Comparison of ENCODE assay signal across 9 mouse cellular contexts in genomic region chr9:37689970-37690686, GRCm38 (mm10). TPM values are rescaled to one million over a fixed set of nuclear protein-coding genes. Genes with fewer than 3 reads are reported as not detected.
DNase-seq lines count a peak whose midpoint lies in the region; ATAC-seq and TF ChIP-seq lines count a peak whose summit lies in the region.
"Had no signal": no experiment of that assay in that cellular context is flagged by ENCODE, and none has a peak within 500 bp of the region (broad histone marks: within the 10 kb centered on the region; RNA-seq: fewer than 3 reads in every experiment).

No protein-coding gene starts in this region.

- H3K9me3 ChIP-seq in midbrain, embryonic 12.5 days: 0 out of 2 replicates have a peak, but pooled peaks cover 3% of the 10 kb centered on the region

- TF ChIP-seq CTCF in layer of hippocampus, adult 2 months (conservative IDR thresholded peaks at IDR 0.05): peak; percentile 83

- H3K27ac ChIP-seq in layer of hippocampus, adult 2 months: no peak overlapping the region
- H3K27ac ChIP-seq in midbrain, embryonic 12.5 days (replicated peaks): no peak overlapping the region
- H3K27ac ChIP-seq: macrophage had no signal

- no peaks in the 10 kb centered on the region for H3K36me3 ChIP-seq in midbrain, embryonic 12.5 days

- no peak overlapping the region for H3K4me2 ChIP-seq in midbrain, embryonic 12.5 days (replicated peaks)

- H3K27me3 ChIP-seq in midbrain, embryonic 12.5 days: no peaks in the 10 kb centered on the region

- no peaks in the 10 kb centered on the region; the same call in 1 of the 2 replicates for H3K4me1 ChIP-seq in midbrain, embryonic 12.5 days

- 27% methylated on average over 5 of the region's 5 CpGs for WGBS in midbrain, embryonic 12.5 days

- H3K4me3 ChIP-seq in layer of hippocampus, adult 2 months: no peak overlapping the region
- no peak overlapping the region for H3K4me3 ChIP-seq in midbrain, embryonic 12.5 days

- H3K9ac ChIP-seq in midbrain, embryonic 12.5 days (replicated peaks): no peak overlapping the region

- DNase-seq in adrenal gland, postnatal 14 days: peak; percentile 41
- DNase-seq in adrenal gland, postnatal 4 days (ENCODE audit: low spot score in 2 of 2): no peak
- peak in 1 of 2 experiments; percentile 24 for DNase-seq in layer of hippocampus, adult 2 months (ENCODE audit: low spot score in 2 of 2)
- no peak for DNase-seq in layer of hippocampus, adult 18-20 months (ENCODE audit: low spot score in 2 of 2)
- peak; percentile 6 for DNase-seq in c-Kit-positive CD71-positive TER-119-negative erythroid progenitor cells, embryonic 14.5 days (ENCODE audit: low read depth)
- no peak for DNase-seq in spleen, postnatal 10 days (ENCODE audit: low spot score in 2 of 2)
- DNase-seq in heart, adult 8-10 months (ENCODE audit: low spot score): no peak

- peak; percentile 77 for ATAC-seq in midbrain, embryonic 12.5 days (ENCODE audit: low FRiP score, low read depth)

RNA-seq across cellular contexts. Expression of gene Panx3, which starts 21.1 kb away (rescaled TPM):
- 0.19 TPM in 2 replicates for total RNA-seq in adrenal gland, postnatal 14 days (2021)
- not detected for total RNA-seq in adrenal gland, postnatal 4 days (2021)
- total RNA-seq in layer of hippocampus, adult 2 months (2021): not detected
- total RNA-seq in layer of hippocampus, adult 18-20 months (2021): not detected
- polyA plus RNA-seq in midbrain, embryonic 12.5 days (2016; fragmentation: Nextera tagmentation; extraction: Ambion mirVana): 0.24 and 0.71 TPM in 2 replicates
- not detected for total RNA-seq in heart, adult 8-10 months (2022)
- polyA plus RNA-seq: macrophage had no signal

RNA-seq across cellular contexts. Expression of gene Olfr160, which starts 25.9 kb away (rescaled TPM):
- not detected in 2 replicates for total RNA-seq in adrenal gland, postnatal 14 days (2021)
- not detected for total RNA-seq in adrenal gland, postnatal 4 days (2021)
- not detected for total RNA-seq in layer of hippocampus, adult 2 months (2021)
- not detected for total RNA-seq in layer of hippocampus, adult 18-20 months (2021)
- not detected in 2 replicates for polyA plus RNA-seq in midbrain, embryonic 12.5 days (2016; fragmentation: Nextera tagmentation; extraction: Ambion mirVana)
- total RNA-seq in heart, adult 8-10 months (2022): not detected
- polyA plus RNA-seq: macrophage had no signal

RNA-seq across cellular contexts. Expression of gene Tbrg1, which starts 33.0 kb away (rescaled TPM):
- 86.0 and 99.4 TPM in 2 replicates for total RNA-seq in adrenal gland, postnatal 14 days (2021)
- 100 to 1,000 TPM; 102 to 112 TPM for total RNA-seq in adrenal gland, postnatal 4 days (2021)
- total RNA-seq in layer of hippocampus, adult 2 months (2021): 10 to 100 TPM; 46.9 to 47.0 TPM
- 10 to 100 TPM; 44.4 to 45.6 TPM for total RNA-seq in layer of hippocampus, adult 18-20 months (2021)
- polyA plus RNA-seq in midbrain, embryonic 12.5 days (2016; fragmentation: Nextera tagmentation; extraction: Ambion mirVana): 106 and 123 TPM in 2 replicates
- 10 to 100 TPM; 29.8 to 35.8 (median 34.0) TPM for total RNA-seq in heart, adult 8-10 months (2022)

RNA-seq across cellular contexts. Expression of gene Olfr874, which starts 54.8 kb away (rescaled TPM):
- not detected in 2 replicates for total RNA-seq in adrenal gland, postnatal 14 days (2021)
- total RNA-seq in adrenal gland, postnatal 4 days (2021): not detected
- not detected for total RNA-seq in layer of hippocampus, adult 2 months (2021)
- total RNA-seq in layer of hippocampus, adult 18-20 months (2021): not detected
- not detected in 2 replicates for polyA plus RNA-seq in midbrain, embryonic 12.5 days (2016; fragmentation: Nextera tagmentation; extraction: Ambion mirVana)
- not detected for total RNA-seq in heart, adult 8-10 months (2022)
- polyA plus RNA-seq: macrophage had no signal

Comparison
In these comparisons a context has a peak if more than half of its experiments do, and no peak if none do; other contexts are left out.
1. DNase-seq: peak in adrenal gland, postnatal 14 days (single experiment) and c-Kit-positive CD71-positive TER-119-negative erythroid progenitor cells, embryonic 14.5 days (single experiment); none in adrenal gland, postnatal 4 days (0 of 2), layer of hippocampus, adult 18-20 months (0 of 2), spleen, postnatal 10 days (0 of 2) and heart, adult 8-10 months (single experiment).